Mouse (Mus musculus) cerebellum, postnatal 10 days (tissue): ENCODE results near the gene Mgat4b.

Source experiments
- DNase-seq, 2 experiments: peaks; one replicate each; pipeline ENCODE4 v3.0.0; 2021; ENCODE audit warnings: mixed read lengths in 2 of 2

Mgat4b gene

GRCm38 (mm10) chr11:50200613-50201012 lies 10.1 kb upstream of the Mgat4b start:
- no peak for DNase-seq

DNA sequence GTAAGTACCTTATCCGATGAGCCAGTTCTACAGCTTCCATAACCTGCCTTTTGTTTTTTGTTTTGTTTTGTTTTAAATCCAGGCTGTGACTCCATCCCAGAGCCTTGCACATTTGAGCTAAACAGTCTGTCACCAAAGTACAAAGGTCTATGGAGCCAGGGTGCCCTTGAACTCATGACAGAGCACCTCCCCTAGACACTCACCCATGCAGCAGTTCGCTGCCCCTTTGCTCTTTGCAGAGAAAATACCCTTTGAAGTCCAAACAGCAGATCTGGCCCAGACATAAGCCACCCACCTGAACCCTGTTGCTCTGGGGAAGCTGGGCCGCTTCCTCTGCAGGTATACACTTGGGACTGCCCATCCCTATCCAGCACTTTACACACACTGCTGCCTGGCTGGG lies 9.1 kb upstream of the Mgat4b start:
- no peak for DNase-seq

DNA sequence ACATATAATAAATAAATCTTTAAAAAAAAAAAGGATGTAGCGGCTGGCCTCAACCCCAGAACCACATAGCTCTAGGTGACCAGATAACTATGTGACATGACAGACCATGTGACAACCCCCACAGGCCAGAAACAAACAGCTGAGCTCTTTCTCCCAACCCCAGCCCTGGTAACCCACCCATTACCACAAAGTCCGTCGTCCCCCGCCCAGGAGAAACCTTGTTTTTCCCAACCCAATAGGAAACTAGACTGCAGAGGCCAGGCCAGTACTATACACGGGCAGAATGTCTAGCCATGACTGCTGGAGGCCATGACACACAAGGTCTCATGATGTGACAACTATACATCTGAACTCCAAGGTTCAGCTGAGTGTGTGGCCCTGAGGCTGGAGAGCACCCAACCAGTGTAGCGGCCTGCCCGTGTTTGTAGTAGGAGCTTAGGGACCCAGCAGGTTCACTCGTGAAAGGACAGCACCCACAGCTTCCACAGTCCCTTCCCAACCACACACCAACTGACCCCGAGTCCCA lies 7.3 kb upstream of the Mgat4b start:
- no peak for DNase-seq

DNA sequence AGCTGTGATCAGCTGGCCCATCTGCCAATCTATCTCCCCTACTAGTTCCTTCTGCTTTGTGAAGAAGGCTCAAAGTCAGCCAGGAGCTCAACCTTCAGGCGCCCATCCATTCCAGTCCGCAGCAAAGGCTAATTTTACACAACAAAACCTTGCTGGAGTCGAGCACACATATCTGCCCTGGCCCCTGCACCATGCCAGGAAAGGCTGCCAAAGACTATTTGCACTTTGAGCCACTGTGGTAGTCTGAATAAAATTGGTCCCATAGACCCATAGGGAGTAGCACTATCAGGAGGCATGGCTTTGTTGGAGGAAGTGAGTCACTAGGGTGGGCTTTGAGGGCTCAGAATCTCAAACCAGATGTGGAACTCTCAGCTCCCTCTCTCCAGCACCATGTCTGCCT lies 5.3 kb upstream of the Mgat4b start:
- peak in 1 of 2 experiments; percentile 10 for DNase-seq

- no peak for DNase-seq
Measured at GRCm38 (mm10) chr11:50206037-50206436, 4.7 kb upstream of the Mgat4b start.

DNA sequence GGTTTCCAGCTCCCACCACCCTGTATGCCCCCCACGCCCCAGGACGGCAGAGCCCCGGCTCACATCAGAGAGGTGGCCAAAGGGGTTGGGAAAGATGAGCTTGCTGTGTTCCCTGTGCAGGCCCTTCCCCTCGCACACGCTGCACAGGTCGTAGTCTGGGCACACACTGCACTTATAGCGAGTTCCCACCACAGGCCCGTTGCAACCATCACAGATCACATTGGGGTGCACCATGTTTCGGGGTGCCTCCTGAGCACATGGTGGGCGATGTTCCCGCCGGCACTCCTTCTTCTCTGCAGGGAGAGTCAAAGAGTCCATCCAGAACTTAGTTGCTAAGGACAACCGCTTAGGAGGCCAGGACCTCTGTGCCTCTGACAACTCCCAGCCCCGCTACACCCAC lies 3.3 kb upstream of the Mgat4b start:
- no peak for DNase-seq

- DNase-seq, result no peak
Measured at GRCm38 (mm10) chr11:50208039-50208438, 2.7 kb upstream of the Mgat4b start.

DNA sequence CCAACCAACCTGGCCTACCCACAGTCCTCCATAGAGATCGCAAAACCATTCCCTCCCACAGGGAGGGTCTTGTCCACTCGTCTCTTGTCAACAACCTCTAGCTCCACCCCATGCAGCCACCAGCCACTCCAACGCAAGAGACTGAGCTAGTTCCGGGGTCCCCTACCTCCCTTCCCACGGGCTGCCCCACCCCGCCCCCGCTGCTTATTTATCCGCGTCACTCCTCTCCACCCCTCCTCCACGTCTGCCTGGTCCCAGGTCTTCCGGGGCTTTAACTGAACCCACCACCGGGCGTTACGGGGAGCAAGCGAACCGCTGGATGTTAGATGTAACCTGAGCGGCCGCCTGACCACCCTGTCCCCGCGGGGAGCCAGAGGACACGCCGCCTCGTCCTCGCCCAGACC lies 587 bp upstream of the Mgat4b start:
- DNase-seq, result peak; percentile 99

- no peak for DNase-seq
Measured at GRCm38 (mm10) chr11:50211322-50212059, 801 bp downstream of the Mgat4b start.

DNA sequence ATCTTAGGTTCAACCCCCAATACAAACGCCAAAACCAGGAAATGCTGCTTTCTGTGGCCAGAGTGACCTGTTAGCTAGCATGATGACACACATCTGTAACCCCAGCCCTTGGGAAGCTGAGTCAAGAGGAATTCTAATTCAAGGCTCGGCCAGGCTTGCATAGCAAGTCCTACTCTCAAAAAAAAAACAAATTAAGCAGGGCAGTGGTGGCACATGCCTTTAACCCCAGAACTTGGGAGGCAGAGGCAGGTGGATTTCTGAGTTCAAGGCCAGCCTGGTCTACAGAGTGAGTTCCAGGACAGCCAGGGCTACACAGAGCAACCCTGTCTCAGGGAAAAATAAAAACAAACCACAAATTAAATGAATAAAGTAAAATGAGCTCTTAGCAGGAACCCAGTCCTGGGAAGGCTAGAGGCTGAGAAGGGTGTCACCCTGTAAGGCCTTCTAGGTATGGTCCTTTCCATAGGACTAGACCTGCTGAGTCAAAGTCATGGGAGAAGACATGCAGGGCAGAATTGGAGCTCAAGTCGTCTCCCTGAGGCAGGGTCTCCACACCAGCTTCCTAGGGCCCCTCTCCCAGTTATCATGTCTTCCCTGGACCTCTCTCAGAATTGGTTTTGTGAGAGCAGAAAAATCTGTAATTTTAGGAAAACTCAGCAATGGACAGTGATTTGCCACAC lies 1.5 kb downstream of the Mgat4b start:
- DNase-seq, result no peak

- DNase-seq, result peak; percentile 61 to 72
Measured at GRCm38 (mm10) chr11:50212848-50213758, 2.4 kb downstream of the Mgat4b start.

DNA sequence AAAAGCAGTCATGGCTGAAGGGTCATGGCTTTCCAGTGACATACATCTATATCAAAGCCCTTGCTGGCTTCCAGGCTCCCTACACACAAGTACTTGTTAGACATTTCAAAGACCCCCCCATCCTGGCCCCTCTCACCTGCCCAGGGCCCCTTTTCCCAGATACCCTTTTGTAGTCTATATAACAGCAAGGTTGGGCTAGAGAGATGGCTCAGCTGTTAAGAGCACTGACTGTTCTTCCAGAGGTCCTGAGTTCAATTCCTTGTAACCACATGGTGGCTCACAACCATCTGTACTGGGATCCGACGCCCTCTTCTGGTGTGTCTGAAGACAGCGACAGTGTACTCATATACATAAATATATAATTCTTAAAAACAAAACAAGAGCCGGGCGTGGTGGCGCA lies 3.9 kb downstream of the Mgat4b start:
- DNase-seq, result no peak

- DNase-seq, result no peak
Measured at GRCm38 (mm10) chr11:50215633-50216032, 4.9 kb downstream of the Mgat4b start.

DNA sequence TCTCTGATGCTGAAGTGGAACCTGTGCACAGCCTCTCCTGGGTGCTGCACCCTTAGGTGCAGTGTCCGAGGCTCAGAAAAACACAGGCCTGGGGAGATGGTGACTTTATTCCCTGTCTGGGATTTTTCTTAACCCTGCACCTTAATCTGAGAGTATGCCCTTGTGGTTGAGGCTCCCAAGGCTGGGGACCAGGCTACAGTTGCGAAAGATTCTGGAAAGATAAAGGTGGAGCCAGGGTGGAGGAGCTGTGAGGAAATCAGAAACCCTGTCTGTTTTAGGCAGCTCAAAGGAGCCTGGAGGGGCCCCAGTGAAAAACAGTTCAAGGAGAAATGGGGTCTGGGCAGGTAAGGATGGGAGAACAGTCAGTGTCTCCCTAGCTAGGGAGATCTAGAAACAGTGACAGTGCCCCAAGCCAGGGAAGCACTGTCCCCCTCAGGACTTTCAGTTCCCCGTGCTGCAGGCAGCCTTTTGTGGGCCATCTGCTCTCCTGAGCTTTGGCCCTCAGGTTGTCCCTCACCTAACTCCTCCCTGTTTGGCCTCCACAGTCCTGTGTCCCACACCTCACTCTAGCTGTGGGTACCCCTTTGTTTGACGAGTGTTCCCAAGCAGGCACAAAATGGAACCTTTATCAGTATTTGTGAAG lies 6.2 kb downstream of the Mgat4b start:
- no peak for DNase-seq

DNA sequence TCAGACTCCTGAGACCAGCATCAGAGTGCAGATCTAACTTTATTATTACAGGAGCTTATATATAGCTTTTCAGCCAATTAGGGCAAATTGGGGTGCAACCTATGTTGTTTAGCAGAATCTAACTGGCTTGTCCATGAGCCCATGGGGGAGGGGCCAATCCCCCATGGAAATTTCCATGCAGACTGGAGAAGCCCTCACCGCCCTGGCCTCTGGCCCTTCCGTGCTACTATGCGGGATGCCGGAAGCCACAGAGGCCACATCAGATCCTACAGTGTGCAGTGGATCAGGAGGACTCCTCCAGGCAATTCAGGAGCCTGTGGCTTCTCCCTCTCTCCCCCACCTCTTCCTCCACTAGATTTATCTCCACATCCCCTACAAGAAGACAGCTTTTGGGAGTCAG lies 7.1 kb downstream of the Mgat4b start:
- no peak for DNase-seq

DNA sequence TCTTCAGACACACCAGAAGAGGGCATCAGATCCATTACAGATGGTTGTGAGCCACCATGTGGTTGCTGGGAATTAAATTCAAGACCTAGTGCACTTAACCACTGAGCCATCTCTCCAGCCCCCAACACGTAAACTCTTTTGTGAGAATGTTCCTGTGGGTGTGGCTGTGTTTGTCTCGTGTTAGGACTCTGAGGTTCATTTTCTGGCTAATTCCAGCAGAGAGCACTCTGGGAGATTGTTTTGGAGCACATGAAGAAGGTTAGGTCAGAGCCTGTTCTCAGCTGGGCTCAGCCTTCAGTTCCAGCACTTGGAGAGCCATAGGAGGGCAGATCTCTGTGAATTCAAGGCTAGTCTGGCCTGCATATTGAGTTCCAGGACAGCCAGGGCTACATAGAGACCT lies 9.1 kb downstream of the Mgat4b start:
- no peak for DNase-seq

- DNase-seq, result no peak
Measured at GRCm38 (mm10) chr11:50222559-50223276, 12.0 kb downstream of the Mgat4b start.

DNA sequence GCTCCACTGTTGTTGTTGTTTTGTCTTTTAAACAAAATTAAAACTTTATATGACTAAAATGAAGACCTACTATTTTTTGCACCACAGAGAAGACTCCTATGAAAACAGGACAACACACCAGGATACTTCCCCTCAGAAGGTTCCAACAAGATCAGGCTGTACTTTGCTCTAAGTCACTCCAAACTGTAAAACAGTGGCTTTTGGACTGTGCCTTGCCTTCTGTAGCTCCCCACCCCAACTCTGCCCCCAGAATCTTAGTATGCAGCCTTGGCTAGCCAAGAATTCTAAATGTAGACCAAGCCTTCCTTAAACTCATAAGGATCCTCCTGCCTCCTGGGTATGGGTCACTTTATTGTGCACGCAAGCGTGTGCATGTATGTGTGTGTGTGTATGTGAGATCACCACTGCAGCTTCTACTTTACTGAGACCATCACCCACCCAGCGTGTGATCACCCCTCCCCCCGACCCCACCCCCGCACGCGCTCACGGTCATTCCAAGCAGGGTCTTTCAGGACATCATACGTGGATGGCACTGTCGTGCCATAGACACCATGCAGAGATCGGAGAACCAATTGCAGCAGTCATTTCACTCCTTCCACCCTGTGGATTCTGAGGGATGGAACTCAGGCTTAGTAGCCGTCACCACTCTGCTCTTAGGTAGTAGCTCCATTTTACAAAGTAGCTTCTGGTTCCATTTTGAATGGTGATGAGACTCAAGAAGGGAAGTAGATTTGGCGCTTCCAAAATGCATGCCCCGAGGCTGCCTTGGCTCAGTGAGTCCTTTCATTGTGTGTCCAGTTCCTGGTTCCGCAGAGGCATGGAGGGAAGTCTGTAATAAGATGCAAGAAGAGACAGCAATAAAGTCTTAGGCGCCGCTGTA lies 13.3 kb downstream of the Mgat4b start:
- DNase-seq, result peak in 1 of 2 experiments; percentile 55

GRCm38 (mm10) chr11:50224671-50225530 lies 14.2 kb downstream of the Mgat4b start:
- DNase-seq, result peak; percentile 93 to 94
